Mouse (Mus musculus) heart, adult 18-20 months (tissue): ENCODE data around the gene Osbpl10. TPM values are rescaled to one million over a fixed set of nuclear protein-coding genes. Genes with fewer than 3 reads are reported as not detected.

Experiments
- DNase-seq, 2 experiments: peaks; one replicate each; pipeline ENCODE4 v3.0.0; 2021 to 2022; ENCODE audit warnings: mixed read lengths in 1 of 2
- total RNA-seq, 2 experiments: library from RNA; stranded (reverse); gene quantifications; 2 replicates each; pipeline ENCODE4 v1.2.3; 2021

Gene Osbpl10
- total RNA-seq, 2 experiments from 2014 or later = 2.7 to 3.4 TPM

DNA sequence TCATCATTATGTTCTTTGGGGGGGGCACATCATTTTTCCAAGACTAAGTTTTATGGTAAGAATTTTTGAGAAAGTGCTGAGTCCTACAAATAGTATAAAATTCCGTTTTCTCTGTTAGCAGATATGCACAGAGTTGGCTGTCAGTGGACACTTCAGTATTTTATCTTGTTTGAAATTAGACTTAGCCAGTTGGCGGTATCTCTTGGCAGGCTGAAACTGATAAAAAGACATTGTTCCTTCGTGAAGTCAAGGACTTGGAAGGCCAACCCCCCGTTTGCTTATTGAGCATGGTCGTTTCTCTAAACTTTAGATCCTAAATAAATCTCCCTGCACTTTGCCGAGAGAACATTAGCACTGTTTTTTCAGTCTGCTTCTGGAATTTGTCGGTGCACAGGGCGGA, 185.3 kb downstream of the Osbpl10 start:
- no peak for DNase-seq

DNA sequence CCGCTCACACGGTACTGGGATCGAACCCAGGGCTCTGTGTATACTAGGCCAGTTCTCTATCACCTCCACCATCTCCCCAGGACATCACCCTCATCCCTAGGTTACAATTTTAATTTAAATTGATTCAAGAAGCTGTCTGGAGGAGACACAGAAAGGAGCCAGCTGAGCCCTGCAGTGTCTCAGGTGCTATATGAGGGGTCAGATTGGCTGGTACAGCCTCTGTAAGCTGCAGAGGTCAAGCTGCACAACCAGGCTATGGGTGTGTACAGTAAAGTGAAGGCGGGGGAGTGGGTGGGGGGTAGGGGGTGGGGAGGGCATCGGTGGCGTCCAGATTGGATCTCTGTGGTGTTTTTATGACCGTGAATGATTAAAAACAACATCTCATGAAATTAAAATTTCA, 186.0 kb downstream of the Osbpl10 start:
- no peak for DNase-seq

DNA sequence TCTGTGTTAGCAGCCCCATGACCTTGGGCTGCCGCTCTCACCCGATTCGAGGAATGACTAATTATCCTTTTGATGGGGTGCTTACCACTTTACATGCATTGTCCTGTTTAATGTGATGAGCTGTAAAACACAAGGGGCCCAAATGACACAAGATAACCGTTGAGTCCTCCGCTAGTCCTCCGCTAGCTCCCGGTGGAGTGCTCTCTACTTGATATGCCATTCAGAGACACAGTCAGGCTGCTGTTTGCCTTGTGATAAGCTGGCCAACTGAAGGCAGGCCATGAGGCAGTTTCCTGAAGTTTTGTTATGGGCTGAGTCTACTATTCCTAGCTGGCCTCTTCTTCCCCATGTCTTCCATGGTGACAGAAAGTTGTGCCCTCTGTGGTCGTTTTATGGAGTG, 187.6 kb downstream of the Osbpl10 start:
- no peak for DNase-seq

DNA sequence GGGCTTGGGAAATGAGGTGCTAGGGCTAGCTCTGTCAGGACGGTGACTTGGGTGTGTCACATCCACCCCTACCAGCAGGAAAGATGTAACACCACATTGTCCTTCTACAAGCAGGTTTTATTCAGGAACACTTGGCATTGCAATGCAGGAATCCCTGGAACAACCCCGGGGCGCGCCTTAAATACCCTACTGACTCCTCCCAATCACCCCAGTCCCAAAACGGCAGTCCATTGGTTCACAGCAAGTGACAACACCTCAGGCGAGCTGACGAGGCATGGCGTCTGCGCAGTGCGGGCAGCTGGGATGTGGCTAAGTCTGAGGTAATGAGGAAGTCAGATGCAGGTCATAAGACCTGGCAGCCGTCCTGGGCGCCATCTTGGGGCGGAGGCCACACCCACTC, 191.2 kb downstream of the Osbpl10 start:
- no peak for DNase-seq

DNA sequence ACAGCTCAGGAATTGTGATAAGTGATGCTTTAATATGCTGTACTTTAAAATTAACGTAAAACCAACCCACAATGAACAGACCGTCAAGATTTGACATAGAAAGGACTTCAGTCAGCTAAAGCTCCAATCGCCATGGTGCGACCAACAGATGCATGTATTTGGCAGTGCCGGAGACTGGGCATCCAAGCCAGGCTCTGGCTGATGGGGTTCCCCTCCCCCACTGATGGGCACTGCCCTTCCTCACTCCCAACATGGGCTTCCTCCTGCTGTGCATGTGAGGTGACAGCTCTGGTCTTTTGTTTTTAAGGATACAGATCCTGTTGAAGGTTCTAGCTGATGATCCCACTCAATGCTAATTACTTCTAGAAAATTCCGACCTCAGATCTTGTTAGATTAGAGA, 193.7 kb downstream of the Osbpl10 start:
- no peak for DNase-seq

DNA sequence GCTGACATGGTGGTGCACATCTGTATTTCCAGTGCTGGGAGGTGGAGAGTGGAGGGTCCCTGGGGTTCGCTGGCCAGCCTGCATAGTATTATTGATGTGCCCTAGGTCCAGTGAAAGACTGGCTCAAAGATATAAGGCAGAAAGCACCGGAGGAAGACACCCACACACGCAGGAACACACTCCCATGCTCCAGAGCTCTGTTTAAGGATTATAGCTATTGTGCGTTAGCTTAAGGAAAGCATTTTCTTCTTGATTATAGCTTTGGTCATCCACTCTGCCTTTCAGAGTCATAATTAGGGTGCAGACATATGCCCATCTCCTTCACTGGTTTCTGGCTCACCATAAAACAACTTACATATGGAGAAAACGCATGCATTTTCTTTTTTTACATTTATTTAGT, 200.8 kb downstream of the Osbpl10 start:
- DNase-seq = no peak

DNA sequence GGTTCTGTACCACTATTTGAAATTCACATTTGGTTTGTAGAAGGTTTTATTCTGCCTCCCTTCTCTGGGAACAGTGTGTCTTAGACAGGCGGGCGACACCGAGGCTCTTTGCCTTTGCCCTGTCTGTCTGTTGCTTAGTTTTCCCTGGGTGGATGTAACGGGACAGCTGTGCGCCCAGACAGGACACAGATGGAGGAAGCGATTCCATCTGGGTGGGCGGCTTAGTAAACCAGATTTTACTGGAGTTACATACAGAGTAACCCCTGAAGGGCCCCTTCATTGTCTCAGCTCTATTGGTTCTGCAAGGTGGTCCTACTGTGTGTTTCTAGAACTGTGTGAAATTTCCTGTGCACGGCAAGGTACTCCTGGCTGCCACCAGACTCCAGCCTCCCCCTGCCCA, 201.6 kb downstream of the Osbpl10 start:
- no peak for DNase-seq

DNA sequence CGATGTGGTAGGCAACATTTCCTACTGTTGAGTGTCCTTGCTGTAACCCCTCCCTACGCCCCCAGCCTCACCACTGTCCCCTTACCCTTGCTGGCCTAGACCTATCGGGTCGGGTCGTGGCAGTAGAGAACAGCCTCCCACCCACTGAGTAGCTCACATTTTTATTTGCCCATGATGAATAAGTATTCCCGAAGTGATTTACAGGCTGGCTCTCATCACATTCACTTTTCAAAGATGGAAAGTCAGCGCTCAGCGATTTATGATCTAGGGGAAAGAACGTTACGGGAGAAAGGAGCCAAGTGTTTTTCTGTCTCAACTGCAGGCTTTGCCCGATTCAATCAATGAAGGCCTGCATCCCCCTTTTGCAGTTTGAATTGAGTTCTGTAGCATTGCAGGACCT, 208.0 kb downstream of the Osbpl10 start:
- no peak for DNase-seq

DNA sequence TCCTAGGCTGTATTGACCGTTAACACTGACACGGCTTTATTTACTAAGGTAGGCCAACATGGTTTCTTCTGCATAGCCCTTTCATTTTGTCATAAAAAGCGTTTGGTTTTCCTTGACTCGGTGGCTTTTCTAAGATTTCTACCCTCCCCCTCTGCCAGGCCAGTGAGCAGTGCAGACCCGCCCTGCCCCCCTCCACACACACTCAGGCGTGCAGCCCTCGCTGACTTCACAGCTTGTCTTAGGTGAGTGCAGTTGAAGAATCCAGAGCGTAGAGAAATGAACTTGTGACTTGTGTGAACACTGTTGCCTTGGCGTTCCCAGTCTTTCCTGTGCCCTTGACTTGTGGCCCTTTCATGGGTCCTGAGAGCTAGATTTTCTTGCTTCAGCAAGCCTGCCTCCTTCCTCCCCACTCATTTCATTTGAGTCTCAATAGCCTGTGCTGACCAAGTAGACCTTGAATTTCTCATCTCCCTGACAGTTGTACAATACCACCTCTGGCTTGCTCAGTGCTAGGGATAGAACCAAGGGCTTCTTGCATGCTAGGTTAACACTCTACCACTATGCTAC, 212.1 kb downstream of the Osbpl10 start:
- DNase-seq = no peak

DNA sequence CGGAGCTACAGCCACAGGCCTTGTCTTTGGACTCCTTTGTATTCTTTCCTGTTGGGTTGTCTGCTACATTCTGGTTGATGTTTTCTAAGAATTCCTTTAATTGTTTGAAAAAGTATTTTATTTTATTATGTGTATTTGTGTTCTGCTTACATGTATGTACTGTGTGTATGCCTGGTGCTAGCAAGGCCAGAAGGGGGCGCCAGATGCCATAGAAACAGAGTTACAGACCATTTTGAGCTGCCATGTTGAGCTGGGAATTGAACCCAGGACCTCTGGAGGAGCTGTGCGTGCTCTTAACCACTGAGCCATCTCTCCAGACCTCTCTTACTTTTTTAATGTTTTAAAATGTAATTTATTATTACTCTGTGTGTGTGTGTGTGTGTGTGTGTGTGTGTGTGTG, 214.5 kb downstream of the Osbpl10 start:
- no peak for DNase-seq

DNA sequence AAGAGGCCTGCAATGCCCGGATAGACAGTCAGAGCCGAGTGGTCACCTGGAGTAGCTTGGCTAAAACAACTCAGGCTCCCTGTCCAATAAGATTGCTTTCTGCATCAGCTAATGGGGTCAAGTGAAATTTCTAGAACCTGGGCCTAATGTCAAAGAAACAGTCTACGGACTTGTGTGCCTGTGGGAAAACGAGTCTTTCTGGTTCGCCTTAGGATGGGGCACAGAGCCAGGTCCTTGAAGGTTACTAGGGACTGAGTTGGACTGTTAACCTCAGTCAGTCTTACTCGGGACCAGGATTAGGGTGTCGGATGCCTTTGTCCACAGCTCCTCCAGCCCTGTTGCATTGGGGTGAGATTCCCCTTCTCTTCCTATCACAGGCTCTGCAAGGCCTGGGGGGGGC, 218.7 kb downstream of the Osbpl10 start:
- DNase-seq = no peak

DNA sequence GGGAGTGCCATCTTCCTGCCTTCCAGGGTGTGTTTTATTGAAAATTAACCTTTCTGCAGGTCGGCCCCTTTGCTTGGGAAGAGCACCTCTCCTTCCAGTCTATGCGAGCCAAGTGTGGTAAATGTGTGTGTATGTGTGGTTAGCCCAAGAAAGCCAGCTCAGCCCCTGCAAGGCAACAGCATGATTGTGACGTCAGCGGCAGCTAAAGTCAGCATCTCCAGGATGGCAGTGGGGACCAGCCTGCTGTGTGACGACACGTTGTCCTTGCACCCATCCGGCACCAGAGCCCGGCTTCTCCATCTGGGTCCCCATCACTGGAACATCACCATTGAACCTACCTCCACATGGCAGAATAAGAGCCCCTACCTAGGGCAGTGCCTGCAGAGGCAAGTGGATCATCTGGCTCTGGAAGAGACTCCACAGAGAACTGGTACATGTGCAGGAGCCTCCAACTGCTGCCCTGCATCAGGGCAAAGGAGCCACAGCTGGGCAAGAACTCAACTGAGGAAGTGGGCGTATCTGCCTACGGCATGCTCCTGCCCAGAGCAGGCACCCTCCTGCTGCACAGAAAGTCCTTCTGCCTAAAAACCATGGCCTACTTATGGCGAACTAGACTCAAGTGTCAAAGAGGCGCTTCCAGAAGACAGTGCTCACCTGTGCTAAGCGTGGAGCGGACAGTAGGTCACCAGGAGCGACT, 221.9 kb downstream of the Osbpl10 start:
- DNase-seq = no peak

DNA sequence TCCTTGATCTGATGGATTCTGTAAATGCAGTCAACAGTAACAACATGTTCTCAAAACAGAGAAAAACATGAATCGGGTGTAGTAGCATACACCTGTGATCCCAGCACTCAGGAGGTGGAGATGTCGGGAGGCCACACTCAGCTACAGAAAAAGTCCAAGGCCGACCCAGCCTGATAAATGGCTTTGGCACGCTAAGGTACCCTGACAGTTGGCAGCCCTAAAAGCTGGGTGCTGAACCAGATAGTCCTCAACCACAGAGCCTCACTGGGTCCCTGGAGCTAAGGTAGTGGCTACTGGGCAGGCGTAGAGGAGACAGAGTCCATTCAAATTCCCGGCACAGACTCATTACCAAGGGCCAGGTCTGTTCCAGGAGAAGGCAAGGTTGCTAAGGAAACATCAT, 222.9 kb downstream of the Osbpl10 start:
- DNase-seq = no peak

DNA sequence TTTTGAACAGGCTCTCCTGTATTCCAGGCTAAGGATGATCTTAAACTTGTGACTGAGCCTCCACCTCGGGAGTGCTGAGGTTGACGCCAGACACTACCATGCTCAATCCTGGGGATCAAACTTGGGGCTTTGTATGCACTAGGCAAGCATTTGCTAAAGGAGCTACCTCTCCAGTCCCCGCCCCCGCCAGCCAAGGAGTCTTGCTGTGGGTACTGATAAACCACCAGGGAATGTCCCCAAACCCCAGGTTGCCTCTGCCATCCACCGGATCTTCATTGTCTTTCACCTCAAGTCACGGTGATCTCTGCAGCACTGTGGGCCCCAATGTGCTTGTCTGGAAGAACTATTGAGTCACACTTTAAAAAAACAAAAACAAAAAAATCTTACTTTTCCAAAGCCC, 224.8 kb downstream of the Osbpl10 start:
- DNase-seq = no peak

DNA sequence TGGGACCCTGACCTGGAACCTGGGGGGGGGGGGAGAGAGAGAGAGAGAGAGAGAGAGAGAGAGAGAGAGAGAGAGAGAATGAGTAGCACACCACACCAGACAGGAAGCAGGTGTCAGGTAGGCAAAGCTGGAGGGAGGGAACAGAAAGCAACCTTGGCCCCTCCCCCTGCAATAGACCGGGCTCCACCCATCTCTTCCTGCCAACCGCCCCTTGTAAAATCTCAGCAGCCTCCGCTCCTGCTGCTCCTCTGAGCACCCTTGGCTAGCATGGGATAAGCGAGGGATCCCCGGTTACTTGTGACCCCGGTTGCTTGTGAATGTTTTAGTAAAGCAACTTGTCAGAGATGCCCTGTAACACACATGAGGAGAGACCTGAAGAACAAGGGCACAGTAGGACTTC, 227.1 kb downstream of the Osbpl10 start:
- peak in 1 of 2 experiments; percentile 3 for DNase-seq

DNA sequence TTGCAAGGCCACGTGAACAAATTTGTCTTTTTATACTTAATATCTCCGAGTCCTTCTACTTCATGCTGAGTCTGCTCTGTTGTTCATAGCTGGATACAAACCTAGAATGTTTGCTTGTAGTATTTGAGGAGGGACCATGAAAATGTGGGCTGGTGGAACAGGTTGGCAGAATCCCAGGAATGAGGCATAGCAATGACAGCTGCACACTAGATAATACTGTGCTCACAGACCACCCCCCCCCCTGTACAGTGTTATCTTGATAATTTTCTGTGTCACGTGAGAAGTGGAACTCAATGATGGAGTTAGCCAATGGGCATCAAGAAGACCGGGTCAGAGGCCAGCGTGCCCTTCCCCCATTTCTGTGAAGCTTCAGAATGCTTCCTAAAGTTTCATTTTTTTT, 227.8 kb downstream of the Osbpl10 start:
- no peak for DNase-seq

DNA sequence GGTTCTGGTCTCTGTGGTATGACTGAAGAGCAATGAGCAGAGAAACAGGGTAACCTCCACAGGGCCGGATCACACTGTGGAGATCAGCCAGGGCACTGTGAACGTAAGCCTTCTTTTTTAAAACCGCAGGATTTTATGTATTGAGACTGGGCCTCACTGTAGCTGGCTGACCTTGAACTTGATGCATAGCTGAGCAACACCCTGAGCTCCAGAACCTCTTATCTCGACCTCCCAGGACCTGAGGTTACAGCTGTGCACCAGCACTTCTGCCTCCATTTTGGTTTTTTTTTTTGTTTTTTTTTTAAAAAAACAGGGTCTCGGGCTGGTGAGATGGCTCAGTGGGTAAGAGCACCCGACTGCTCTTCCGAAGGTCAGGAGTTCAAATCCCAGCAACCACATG, 231.4 kb downstream of the Osbpl10 start:
- no peak for DNase-seq

DNA sequence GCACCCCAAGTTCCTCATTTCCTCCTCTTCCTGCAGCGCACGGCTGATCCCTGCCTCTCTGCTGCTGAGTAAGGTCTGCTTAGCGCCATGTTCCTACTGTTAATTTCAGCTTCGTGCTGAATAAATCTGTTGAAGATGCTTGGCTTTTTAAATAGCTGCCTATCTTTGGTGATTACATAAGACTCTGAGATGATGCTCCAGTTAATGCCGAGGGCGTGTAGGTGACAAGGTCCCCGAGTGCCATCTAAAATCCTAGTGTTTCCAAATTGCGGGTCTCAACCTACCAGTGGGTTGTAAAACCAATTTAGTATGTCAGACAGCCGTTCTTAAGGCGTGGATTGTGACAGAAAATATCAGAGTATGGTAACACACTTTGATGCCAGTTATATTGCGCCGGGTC, 232.2 kb downstream of the Osbpl10 start:
- no peak for DNase-seq

DNA sequence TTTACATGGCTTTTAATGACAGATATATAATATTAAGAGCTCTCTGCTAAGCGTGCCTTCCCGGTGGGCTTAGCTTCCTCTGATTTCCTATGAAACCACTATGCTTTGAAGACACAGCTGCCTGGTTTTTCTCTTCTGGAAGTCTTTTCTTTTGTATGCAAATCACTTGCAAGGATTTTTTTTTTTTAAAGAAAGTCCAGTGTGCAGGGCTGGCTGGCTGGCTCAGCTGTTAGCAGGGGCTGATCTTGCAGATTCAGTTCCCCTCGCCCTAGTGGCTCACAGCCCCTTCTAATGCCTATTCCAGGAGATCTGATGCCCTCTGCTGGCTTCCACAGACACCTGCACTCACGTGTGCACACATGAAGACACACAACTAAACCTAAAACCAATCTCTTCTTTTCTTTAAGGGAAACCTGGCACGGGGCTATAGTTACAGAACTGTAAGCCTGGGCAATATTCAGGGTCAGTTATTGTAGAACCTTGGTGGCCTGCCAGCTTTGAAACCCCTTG, 235.4 kb downstream of the Osbpl10 start:
- no peak for DNase-seq

DNA sequence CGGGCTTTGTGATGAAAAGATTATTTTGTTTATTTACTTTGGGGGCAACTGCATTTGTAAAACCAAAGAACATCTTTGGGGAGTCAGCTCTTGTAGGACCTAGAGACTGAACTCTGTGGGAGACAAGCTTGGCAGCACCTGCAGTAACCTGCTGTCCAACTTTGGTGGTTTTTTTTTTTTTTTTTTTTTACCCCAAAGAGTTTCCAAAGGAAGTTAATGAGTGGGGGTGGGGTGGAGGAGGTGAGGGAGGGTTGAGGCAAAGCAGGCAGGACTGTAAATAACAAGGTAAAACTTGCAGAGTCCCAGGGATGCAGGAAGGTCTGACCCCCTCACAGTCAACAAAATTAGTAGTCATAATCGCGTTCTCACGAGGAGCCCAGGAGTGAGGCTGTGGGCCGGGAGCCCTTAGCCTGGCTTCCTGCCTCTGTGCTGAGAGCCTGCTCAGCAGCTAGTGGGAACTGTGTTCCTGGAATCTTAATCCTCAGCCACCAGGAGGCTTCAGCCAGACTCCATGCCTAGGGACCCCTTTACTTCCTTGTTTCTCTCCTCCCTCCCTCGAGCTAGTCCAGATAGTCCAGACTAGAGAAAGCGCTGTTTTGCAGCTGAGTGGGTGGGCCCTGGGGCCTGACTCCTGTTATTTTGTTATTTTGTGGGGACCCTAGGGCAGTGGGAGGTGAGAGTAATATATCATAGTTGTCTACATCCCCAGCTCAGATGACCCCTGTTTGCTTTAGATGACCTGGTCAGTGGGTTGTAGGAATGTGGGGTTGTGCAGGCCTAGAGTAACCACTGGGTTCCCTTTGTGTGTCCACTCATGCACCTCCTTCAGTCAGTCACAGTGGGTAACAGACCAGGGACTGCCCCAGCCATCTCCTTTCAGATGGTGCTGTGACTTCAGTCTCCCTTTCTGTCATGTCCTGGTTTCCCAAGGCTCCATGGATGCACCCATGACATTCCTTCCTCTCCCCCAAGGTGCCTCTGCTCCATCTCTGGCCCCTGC, 236.5 kb downstream of the Osbpl10 start:
- DNase-seq = no peak

DNA sequence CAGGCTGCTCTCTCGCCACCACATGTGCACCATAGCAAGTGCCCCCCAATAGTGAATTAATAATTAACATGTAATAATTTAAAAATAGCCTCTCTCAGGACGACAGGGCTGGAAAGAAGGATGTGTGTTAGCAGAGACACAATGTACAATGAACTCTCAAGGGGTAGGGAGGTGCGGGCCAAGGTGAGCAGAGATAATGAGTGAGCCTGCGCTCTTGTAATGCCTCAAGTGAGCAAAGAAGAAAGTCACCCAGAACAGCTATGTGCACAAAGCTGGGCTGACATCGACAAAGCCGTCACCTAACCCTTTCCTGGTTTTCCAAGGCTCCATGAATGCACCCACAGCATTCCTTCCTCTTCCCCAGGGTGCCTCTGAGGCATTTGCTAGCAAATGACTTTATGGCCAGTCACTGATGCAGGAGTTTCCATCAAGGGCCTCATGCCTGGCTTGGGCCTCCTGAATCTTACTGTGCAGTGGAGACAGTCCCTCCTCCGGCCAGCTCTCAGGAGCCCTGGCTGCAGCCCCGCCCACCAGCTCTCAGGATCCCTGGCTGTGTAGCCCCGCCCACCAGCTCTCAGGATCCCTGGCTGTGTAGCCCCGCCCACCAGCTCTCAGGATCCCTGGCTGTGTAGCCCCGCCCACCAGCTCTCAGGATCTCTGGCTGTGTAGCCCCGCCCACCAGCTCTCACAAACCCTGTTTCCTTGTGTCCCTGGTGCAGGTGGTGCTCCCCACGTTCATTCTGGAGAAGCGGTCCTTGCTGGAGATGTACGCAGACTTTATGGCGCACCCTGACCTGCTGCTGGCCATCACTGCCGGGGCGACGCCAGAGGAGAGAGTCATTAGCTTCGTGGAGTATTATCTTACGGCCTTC, 237.7 kb downstream of the Osbpl10 start:
- no peak for DNase-seq

DNA sequence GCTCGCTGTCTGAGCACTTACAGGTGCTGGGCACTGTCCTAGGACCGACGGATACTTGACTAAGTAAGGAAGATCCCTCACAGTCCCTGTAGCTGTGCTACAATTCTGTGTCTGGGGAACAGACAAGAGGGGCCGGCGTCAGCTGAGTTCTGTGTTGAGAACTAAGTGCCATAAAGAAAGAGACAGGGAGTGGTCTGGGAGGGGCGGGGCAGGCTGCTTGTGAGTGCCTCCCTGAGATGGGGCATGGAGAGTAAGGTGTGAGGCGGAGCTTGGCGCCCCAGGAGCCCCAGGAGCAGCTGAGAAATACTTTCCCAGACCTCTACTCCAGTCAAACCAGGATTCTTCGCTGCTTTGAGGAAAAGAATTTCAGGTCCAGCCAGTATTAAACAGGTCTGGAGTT, 239.6 kb downstream of the Osbpl10 start:
- no peak for DNase-seq
